Mouse (Mus musculus) intestine, postnatal 0 days (tissue): ENCODE data around the gene March11. TPM values are rescaled to one million over a fixed set of nuclear protein-coding genes. Genes with fewer than 3 reads are reported as not detected.

Source experiments
- ATAC-seq: fragments of 200-750 bp; cut with Nextera tagmentation; 2 replicates; pipeline ENCODE4 v1.8.0; 2017; ENCODE audit warnings: mild to moderate bottlenecking, moderate TSS enrichment, moderate library complexity
- H3K27ac ChIP-seq: fragments of 300-500 bp; sonication (generic); 2 replicates; pipeline ENCODE4 v1.5.1; 2014; ENCODE audit warnings: mild to moderate bottlenecking, low read depth, low read length, moderate library complexity
- H3K27me3 ChIP-seq: fragments of 300-500 bp; sonication (generic); replicated peaks from 2 replicates; pipeline ENCODE4 v1.6.1; 2014; ENCODE audit warnings: low read length, mixed read lengths; ENCODE audit not compliant: control insufficient read depth, insufficient read depth
- H3K36me3 ChIP-seq: fragments of 300-500 bp; sonication (generic); 2 replicates; pipeline ENCODE4 v1.6.1; 2014; ENCODE audit warnings: mild to moderate bottlenecking, moderate library complexity; ENCODE audit not compliant: control insufficient read depth, insufficient read depth
- H3K4me1 ChIP-seq: fragments of 300-500 bp; sonication (generic); replicated peaks from 2 replicates; pipeline ENCODE4 v1.6.1; 2014; ENCODE audit warnings: antibody characterized with exemption, low read length, mixed read lengths; ENCODE audit not compliant: control insufficient read depth, insufficient read depth
- H3K4me2 ChIP-seq: fragments of 300-500 bp; sonication (generic); replicated peaks from 2 replicates; pipeline ENCODE4 v1.6.1; 2014; ENCODE audit warnings: low read depth, mild to moderate bottlenecking, moderate library complexity
- H3K4me3 ChIP-seq: fragments of 300-500 bp; sonication (generic); 2 replicates; pipeline ENCODE4 v1.5.1; 2014; ENCODE audit warnings: low read depth, low read length
- H3K9ac ChIP-seq: fragments of 300-500 bp; sonication (generic); 2 replicates; pipeline ENCODE4 v1.6.1; 2014; ENCODE audit warnings: mild to moderate bottlenecking, low read depth, low read length
- H3K9me3 ChIP-seq: fragments of 300-500 bp; sonication (generic); 2 replicates; pipeline ENCODE4 v1.6.1; 2016; ENCODE audit warnings: mixed run types; ENCODE audit not compliant: control insufficient read depth
- CTCF ChIP-seq: sonication (generic); IDR thresholded peaks from 2 replicates; pipeline ENCODE4 v1.5.1; 2016; ENCODE audit warnings: low read depth, mild to moderate bottlenecking, control low read depth, antibody characterized with exemption, moderate library complexity
- WGBS: fragments of 180-500 bp; shearing (Covaris S2); extraction: QIAGEN DNeasy Blood & Tissue Kit; methylation state at CpG from one replicate; pipeline ENCODE4 v1.1.7; 2014; 5-methylcytosine and 5-hydroxymethylcytosine counted together
- polyA plus RNA-seq: library from polyadenylated mRNA; unstranded; fragments of >200 nt; fragmentation: Nextera tagmentation; extraction: Ambion mirVana; gene quantifications from 2 replicates; pipeline ENCODE4 v1.2.1, GENCODE M21; 2015

The March11 gene
- polyA plus RNA-seq, 1 experiment from 2014 or later: not detected

DNA sequence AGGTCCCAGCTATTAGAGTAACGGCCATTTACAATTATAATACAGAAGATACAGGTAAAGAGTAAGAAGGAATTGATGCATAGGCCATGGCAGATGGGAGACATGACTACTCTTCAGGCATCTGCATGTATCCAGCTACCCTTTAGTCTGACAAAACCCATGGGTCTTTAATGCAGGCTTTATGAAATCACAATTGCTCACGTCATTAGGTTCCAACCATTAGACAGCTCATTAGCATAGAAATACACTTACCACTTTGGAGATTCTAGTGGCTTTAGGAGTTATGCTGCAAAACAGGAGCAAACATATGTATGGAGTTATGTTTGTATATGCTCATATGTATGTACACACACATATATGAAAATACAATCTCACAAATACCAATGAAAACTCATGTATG is 16.0 kb upstream of the March11 start:
- no peak overlapping the region for H3K9ac ChIP-seq
- no peak for TF ChIP-seq CTCF
- H3K27me3 ChIP-seq: no peaks in the 10 kb centered on the region
- no peaks in the 10 kb centered on the region for H3K9me3 ChIP-seq
- no peak overlapping the region for H3K4me3 ChIP-seq
- no peaks in the 10 kb centered on the region for H3K4me1 ChIP-seq
- H3K27ac ChIP-seq: no peak overlapping the region
- no peaks in the 10 kb centered on the region for H3K36me3 ChIP-seq
- ATAC-seq: no peak
- whole genome bisulfite sequencing: 78% methylated on average over 2 of the region's 2 CpGs
- H3K4me2 ChIP-seq: no peak overlapping the region

- TF ChIP-seq CTCF: no peak
- Histone ChIP-seq H3K36me3 (no peaks in the 10 kb centered on the region), H3K4me3 (no peak overlapping the region), H3K9ac (no peak overlapping the region), H3K27ac (no peak overlapping the region), H3K27me3 (no peaks in the 10 kb centered on the region), H3K9me3 (no peaks in the 10 kb centered on the region), H3K4me2 (no peak overlapping the region), H3K4me1 (no peaks in the 10 kb centered on the region)
- 69% methylated on average over 1 of the region's 1 CpGs for WGBS
- ATAC-seq: no peak
These were observed 15.6 kb upstream of the March11 start for GRCm38 (mm10) chr15:26293215-26293614.

DNA sequence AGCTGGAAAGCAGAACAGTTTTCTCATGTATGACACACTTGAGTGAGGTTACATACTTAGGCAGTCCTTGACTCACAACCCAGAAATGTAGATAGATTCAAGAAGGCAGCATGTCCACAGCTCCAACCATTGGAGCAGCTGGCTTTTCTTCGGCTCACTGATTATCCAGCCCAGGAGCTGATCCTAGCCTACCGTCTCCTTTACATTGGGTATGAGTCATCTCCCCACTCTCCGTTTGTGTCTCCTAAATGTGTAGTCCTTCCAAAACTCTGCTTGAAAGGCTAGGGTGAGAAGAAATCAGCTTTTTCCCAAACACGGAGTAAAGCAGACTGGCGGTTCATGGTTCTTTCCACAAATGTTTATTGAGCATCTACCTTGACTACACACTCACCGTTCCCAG is 10.2 kb upstream of the March11 start:
- H3K9ac ChIP-seq: no peak overlapping the region
- H3K4me3 ChIP-seq: no peak overlapping the region
- H3K4me1 ChIP-seq: no peaks in the 10 kb centered on the region
- no peak overlapping the region for H3K27ac ChIP-seq
- TF ChIP-seq CTCF: no peak
- H3K36me3 ChIP-seq: no peaks in the 10 kb centered on the region
- WGBS: 87% methylated on average over 6 of the region's 6 CpGs
- H3K27me3 ChIP-seq: no peaks in the 10 kb centered on the region
- no peak overlapping the region for H3K4me2 ChIP-seq
- ATAC-seq: no peak
- H3K9me3 ChIP-seq: no peaks in the 10 kb centered on the region

DNA sequence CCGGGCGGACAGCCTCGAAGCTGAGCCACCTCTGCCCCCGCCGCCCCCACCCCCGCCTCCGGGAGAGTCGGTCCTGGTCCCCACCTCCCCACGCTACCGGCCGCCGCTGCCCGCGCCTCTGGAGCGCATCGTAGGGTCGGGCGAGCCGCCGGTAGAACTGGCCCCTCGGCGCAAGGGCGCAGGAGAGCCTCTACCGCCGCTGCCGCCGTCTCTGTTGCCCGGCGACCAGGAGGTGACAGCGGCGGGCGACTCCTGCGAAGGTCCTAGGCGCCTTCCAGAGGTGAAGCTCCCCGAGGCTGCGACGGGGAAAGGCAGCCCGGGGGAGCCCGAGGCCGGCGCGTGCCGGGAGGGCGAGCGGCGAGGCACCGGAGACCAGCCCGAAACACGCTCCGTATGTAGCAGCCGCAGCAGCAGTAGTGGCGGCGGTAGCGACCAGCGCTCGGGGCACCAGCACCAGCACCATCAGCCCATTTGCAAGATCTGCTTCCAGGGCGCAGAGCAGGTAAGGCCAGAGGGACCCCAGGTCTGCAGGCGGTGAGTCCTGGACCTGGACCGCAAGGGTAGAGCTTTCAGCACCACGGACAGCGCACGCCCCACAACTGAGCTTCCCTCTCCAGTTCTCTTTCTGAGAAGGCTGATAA is 563 bp downstream of the March11 start:
- no peak overlapping the region for H3K9ac ChIP-seq
- H3K4me3 ChIP-seq: peak overlapping the region; percentile 38
- WGBS: under 1% methylated on average over 60 of the region's 62 CpGs
- no peaks in the 10 kb centered on the region for H3K4me1 ChIP-seq
- no peaks in the 10 kb centered on the region for H3K36me3 ChIP-seq
- ATAC-seq: no peak
- no peaks in the 10 kb centered on the region for H3K9me3 ChIP-seq
- TF ChIP-seq CTCF: no peak
- H3K27ac ChIP-seq: no peak overlapping the region
- H3K27me3 ChIP-seq: peaks cover 22% of the 10 kb centered on the region
- peak overlapping the region; percentile 64 for H3K4me2 ChIP-seq

GRCm38 (mm10) chr15:26319866-26320265 is 11.0 kb downstream of the March11 start:
- Histone ChIP-seq H3K4me3 (no peak overlapping the region), H3K4me2 (no peak overlapping the region), H3K36me3 (no peaks in the 10 kb centered on the region), H3K4me1 (no peaks in the 10 kb centered on the region), H3K9ac (no peak overlapping the region), H3K9me3 (no peaks in the 10 kb centered on the region), H3K27me3 (no peaks in the 10 kb centered on the region), H3K27ac (no peak overlapping the region)
- no peak for ATAC-seq
- TF ChIP-seq CTCF: no peak
- WGBS: 87% methylated on average over 2 of the region's 2 CpGs

DNA sequence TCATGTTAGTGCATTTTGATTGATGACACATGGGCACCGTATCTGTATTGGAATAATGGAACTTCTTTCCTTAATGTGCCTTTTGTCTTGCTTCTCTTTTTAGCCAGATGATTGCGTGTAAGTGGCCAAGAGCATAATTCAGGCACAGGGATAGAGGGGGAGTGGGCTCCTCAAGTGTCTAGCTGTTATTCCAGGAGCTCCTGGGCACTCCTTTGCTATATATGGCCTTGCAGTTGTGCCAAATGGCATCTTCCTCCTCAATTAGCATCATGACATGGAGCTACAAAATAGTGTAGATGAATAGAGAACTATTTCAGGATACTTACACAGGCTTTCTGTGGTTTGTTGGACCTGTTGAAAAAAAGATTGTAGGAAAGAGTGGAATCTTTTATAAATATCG is 11.6 kb downstream of the March11 start:
- 84% methylated on average over 3 of the region's 3 CpGs for WGBS
- TF ChIP-seq CTCF: no peak

DNA sequence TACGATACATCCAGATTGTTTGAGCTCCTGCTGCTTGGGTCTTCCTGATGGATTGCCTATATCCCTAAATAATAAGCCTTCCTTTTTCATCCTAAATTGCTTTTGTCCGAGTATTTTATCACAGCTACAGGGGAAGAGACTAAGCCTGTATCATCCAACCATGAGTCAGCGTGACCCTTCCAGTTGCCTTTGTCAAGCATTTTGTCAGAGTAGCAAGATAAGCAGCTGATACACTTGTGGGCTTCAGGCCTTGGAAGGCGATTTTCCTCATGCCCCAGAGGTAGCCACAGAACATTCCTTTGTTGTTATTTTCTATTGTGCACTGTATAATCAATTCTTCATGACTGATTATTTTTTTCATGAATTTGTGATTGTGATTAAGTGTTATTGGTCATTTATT is 14.0 kb downstream of the March11 start:
- whole genome bisulfite sequencing: 79% methylated on average over 4 of the region's 4 CpGs
- H3K4me2 ChIP-seq: no peak overlapping the region
- H3K9me3 ChIP-seq: no peaks in the 10 kb centered on the region
- no peaks in the 10 kb centered on the region for H3K36me3 ChIP-seq
- no peaks in the 10 kb centered on the region for H3K4me1 ChIP-seq
- no peak for ATAC-seq
- no peaks in the 10 kb centered on the region for H3K27me3 ChIP-seq
- H3K4me3 ChIP-seq: no peak overlapping the region
- TF ChIP-seq CTCF: no peak
- H3K27ac ChIP-seq: no peak overlapping the region
- no peak overlapping the region for H3K9ac ChIP-seq

More for the DNA sequence above, 11.6 kb downstream of the March11 start:
- Histone ChIP-seq H3K27me3 (no peaks in the 10 kb centered on the region), H3K27ac (no peak overlapping the region), H3K36me3 (no peaks in the 10 kb centered on the region), H3K9me3 (no peaks in the 10 kb centered on the region), H3K4me1 (no peaks in the 10 kb centered on the region), H3K9ac (no peak overlapping the region), H3K4me3 (no peak overlapping the region), H3K4me2 (no peak overlapping the region)
- ATAC-seq: no peak
